Mouse (Mus musculus) thymus, adult 2 months (tissue): Measurements from ENCODE around the gene Rad17.

ENCODE experiments used
- CTCF ChIP-seq: fragments of 200-500 bp; IDR thresholded peaks from 2 replicates; pipeline ENCODE4 v1.5.1; 2012; ENCODE audit warnings: mild to moderate bottlenecking, control low read depth, low read length, moderate library complexity, borderline replicate concordance; ENCODE audit not compliant: control insufficient read depth, poor library complexity, insufficient read depth; ENCODE audit errors: extremely low read depth
- POLR2A ChIP-seq: fragments of 200-500 bp; IDR thresholded peaks from 2 replicates; pipeline ENCODE4 v1.6.1; 2012; ENCODE audit warnings: mild to moderate bottlenecking, low read length, control low read depth, moderate library complexity; ENCODE audit not compliant: control insufficient read depth, poor library complexity, insufficient read depth; ENCODE audit errors: extremely low read depth

GRCm38 (mm10) chr13:100579951-100580350, 70.9 kb downstream of the Rad17 start:
- TF ChIP-seq CTCF (no peak), POLR2A (no peak)
